Mouse (Mus musculus) liver, embryonic 14.5 days (tissue): ENCODE data around the gene Adamts4. TPM values are rescaled to one million over a fixed set of nuclear protein-coding genes. Genes with fewer than 3 reads are reported as not detected.

ENCODE experiments used
- ATAC-seq: fragments of 200-750 bp; cut with Nextera tagmentation; 2 replicates; pipeline ENCODE4 v1.8.0; 2017; ENCODE audit warnings: moderate number of reproducible peaks, mild to moderate bottlenecking, moderate library complexity; ENCODE audit not compliant: insufficient read depth
- DNase-seq, 3 experiments: peaks; one replicate each; pipeline ENCODE4 v3.0.0-alpha.2; 2012 to 2013; ENCODE audit warnings: low read depth in 3 of 3, low spot score in 3 of 3
- H3K27ac ChIP-seq: fragments of 300-500 bp; sonication (generic); 2 replicates; pipeline ENCODE4 v1.5.1; 2014; ENCODE audit warnings: moderate library complexity, mild to moderate bottlenecking, control low read depth, inconsistent platforms
- H3K27me3 ChIP-seq: fragments of 300-500 bp; sonication (generic); 2 replicates; pipeline ENCODE4 v1.6.1; 2014; ENCODE audit warnings: mild to moderate bottlenecking, low read length, moderate library complexity; ENCODE audit not compliant: control insufficient read depth, insufficient read depth
- H3K36me3 ChIP-seq: fragments of 300-500 bp; sonication (generic); replicated peaks from 2 replicates; pipeline ENCODE4 v1.6.1; 2014; ENCODE audit warnings: low read depth; ENCODE audit not compliant: control insufficient read depth, insufficient read depth
- H3K4me1 ChIP-seq, 2 experiments: fragments of 200-500 bp in 1 of 2; fragments of 300-500 bp in 1 of 2; sonication (generic) in 1 of 2; replicated peaks; 2 replicates each; pipeline ENCODE4 v1.6.1; 2012 to 2014; ENCODE audit warnings: antibody characterized with exemption in 1 of 2, inconsistent platforms in 1 of 2, low read length in 1 of 2; ENCODE audit not compliant: control insufficient read depth in 2 of 2, insufficient read depth in 2 of 2
- H3K4me2 ChIP-seq: fragments of 300-500 bp; sonication (generic); 2 replicates; pipeline ENCODE4 v1.6.1; 2014; ENCODE audit warnings: low read depth, mild to moderate bottlenecking, control low read depth, moderate library complexity
- H3K4me3 ChIP-seq, 2 experiments: fragments of 200-500 bp in 1 of 2; fragments of 300-500 bp in 1 of 2; sonication (generic) in 1 of 2; 2 replicates each; pipeline ENCODE4 v1.5.1; 2012 to 2014; ENCODE audit warnings: low read depth in 2 of 2, low read length in 2 of 2, mild to moderate bottlenecking in 2 of 2, control low read depth in 1 of 2, inconsistent platforms in 1 of 2, moderate library complexity in 1 of 2; ENCODE audit not compliant: insufficient read depth in 1 of 2
- H3K9ac ChIP-seq: fragments of 300-500 bp; sonication (generic); replicated peaks from 2 replicates; pipeline ENCODE4 v1.6.1; 2014; ENCODE audit warnings: mild to moderate bottlenecking, control low read depth, moderate library complexity
- H3K9me3 ChIP-seq: fragments of 300-500 bp; sonication (generic); 2 replicates; pipeline ENCODE4 v1.6.1; 2016; ENCODE audit warnings: low read length, mixed read lengths; ENCODE audit not compliant: control insufficient read depth
- CTCF ChIP-seq: IDR thresholded peaks from 2 replicates; pipeline ENCODE4 v1.5.1; 2016; ENCODE audit warnings: antibody characterized with exemption, low read depth, control low read depth
- EP300 ChIP-seq: IDR thresholded peaks from 2 replicates; pipeline ENCODE4 v1.6.1; 2016; ENCODE audit warnings: antibody characterized with exemption, low read depth
- WGBS: fragments of 180-500 bp; shearing (Covaris S2); extraction: QIAGEN DNeasy Blood & Tissue Kit; methylation state at CpG from one replicate; pipeline ENCODE4 v1.1.7; 2014; ENCODE audit not compliant: insufficient replicate concordance; 5-methylcytosine and 5-hydroxymethylcytosine counted together
- polyA plus RNA-seq, 2 experiments: library from polyadenylated mRNA; depleted of rRNA in 1 of 2; stranded (reverse) in 1 of 2; unstranded in 1 of 2; fragments of >200 nt; fragmentation: Nextera tagmentation in 1 of 2; extraction: Ambion mirVana in 1 of 2; gene quantifications; 2 replicates each; pipeline versions ENCODE4 v1.2.1 to v1.2.3; 2012 to 2014

Gene Adamts4
- polyA plus RNA-seq, 2 experiments: 0.13 to 0.17 TPM

- H3K27ac ChIP-seq: no peak overlapping the region
- 61% methylated on average over 6 of the region's 6 CpGs for WGBS
These were observed 20.5 kb upstream of the Adamts4 start for GRCm38 (mm10) chr1:171229750-171230149.

GRCm38 (mm10) chr1:171230215-171230614 lies 20.0 kb upstream of the Adamts4 start:
- 68% methylated on average over 3 of the region's 3 CpGs for WGBS
- Histone ChIP-seq H3K36me3 (peaks cover 2% of the 10 kb centered on the region), H3K4me2 (no peak overlapping the region), H3K9ac (no peak overlapping the region), H3K9me3 (no peaks in the 10 kb centered on the region), H3K27ac (no peak overlapping the region), H3K27me3 (no peaks in the 10 kb centered on the region), H3K4me1 (peaks cover 12 to 24% of the 10 kb centered on the region in 2 experiments), H3K4me3 (no peak overlapping the region)
- ATAC-seq (no peak), DNase-seq (no peak)
- TF ChIP-seq CTCF (no peak), EP300 (no peak)

More at GRCm38 (mm10) chr1:171229750-171230149, 20.5 kb upstream of the Adamts4 start:
- ATAC-seq (no peak), DNase-seq (no peak)
- Histone ChIP-seq H3K9ac (no peak overlapping the region), H3K9me3 (no peaks in the 10 kb centered on the region), H3K27me3 (no peaks in the 10 kb centered on the region), H3K4me1 (peaks cover 12 to 24% of the 10 kb centered on the region in 2 experiments), H3K4me2 (no peak overlapping the region), H3K36me3 (peaks cover 2% of the 10 kb centered on the region), H3K4me3 (no peak overlapping the region)
- no peak for TF ChIP-seq CTCF
- TF ChIP-seq EP300: no peak

GRCm38 (mm10) chr1:171231844-171232243 lies 18.4 kb upstream of the Adamts4 start:
- H3K27ac ChIP-seq: no peak overlapping the region
- H3K4me1 ChIP-seq: peaks cover 12 to 24% of the 10 kb centered on the region in 2 experiments
- ATAC-seq (no peak), DNase-seq (no peak)
- no peak overlapping the region for H3K4me3 ChIP-seq
- WGBS: 24% methylated on average over 4 of the region's 4 CpGs
- no peaks in the 10 kb centered on the region for H3K9me3 ChIP-seq
- H3K9ac ChIP-seq: no peak overlapping the region
- peaks cover 14% of the 10 kb centered on the region for H3K36me3 ChIP-seq
- TF ChIP-seq CTCF (no peak), EP300 (no peak)
- H3K27me3 ChIP-seq: no peaks in the 10 kb centered on the region
- no peak overlapping the region; the same call in 1 of the 2 replicates for H3K4me2 ChIP-seq

- WGBS: 43% methylated on average over 5 of the region's 5 CpGs
- no peaks in the 10 kb centered on the region for H3K27me3 ChIP-seq
- TF ChIP-seq EP300: no peak
- no peak for TF ChIP-seq CTCF
- no peak for DNase-seq
- H3K9ac ChIP-seq: no peak overlapping the region
- H3K4me2 ChIP-seq: peak overlapping the region; percentile 45
- H3K9me3 ChIP-seq: no peaks in the 10 kb centered on the region
- peaks cover 19% of the 10 kb centered on the region for H3K36me3 ChIP-seq
- ATAC-seq: no peak
- peaks cover 12 to 24% of the 10 kb centered on the region in 2 experiments for H3K4me1 ChIP-seq
- peak overlapping the region in 1 of 2 experiments; percentile 20; a peak in 1 of 4 replicates for H3K4me3 ChIP-seq
- H3K27ac ChIP-seq: no peak overlapping the region
These were observed 17.9 kb upstream of the Adamts4 start for GRCm38 (mm10) chr1:171232348-171232747.

GRCm38 (mm10) chr1:171232800-171233730 lies 17.2 kb upstream of the Adamts4 start:
- peak overlapping the region; percentile 23 for H3K27ac ChIP-seq
- no peaks in the 10 kb centered on the region for H3K27me3 ChIP-seq
- peak in 1 of 3 experiments; percentile 20 for DNase-seq
- peaks cover 26% of the 10 kb centered on the region for H3K36me3 ChIP-seq
- peak overlapping the region; percentile 45 for H3K4me2 ChIP-seq
- TF ChIP-seq CTCF (no peak), EP300 (no peak)
- H3K9me3 ChIP-seq: no peaks in the 10 kb centered on the region
- WGBS: 21% methylated on average over 12 of the region's 12 CpGs
- peak overlapping the region; percentile 25 to 42; a peak in 3 of 4 replicates for H3K4me3 ChIP-seq
- peaks cover 12 to 24% of the 10 kb centered on the region in 2 experiments for H3K4me1 ChIP-seq
- peak; percentile 65 for ATAC-seq
- 0 out of 2 replicates have a peak overlapping the region, but pooled peaks have one; percentile 13 for H3K9ac ChIP-seq
